Mouse (Mus musculus): ENCODE results near the gene Hps6. TPM values are rescaled to one million over a fixed set of nuclear protein-coding genes. Genes with fewer than 3 reads are reported as not detected.

Hps6 gene
- total and polyA plus RNA-seq, 3 experiments, result 4.1 to 15.0 (median 7.6) TPM

DNA sequence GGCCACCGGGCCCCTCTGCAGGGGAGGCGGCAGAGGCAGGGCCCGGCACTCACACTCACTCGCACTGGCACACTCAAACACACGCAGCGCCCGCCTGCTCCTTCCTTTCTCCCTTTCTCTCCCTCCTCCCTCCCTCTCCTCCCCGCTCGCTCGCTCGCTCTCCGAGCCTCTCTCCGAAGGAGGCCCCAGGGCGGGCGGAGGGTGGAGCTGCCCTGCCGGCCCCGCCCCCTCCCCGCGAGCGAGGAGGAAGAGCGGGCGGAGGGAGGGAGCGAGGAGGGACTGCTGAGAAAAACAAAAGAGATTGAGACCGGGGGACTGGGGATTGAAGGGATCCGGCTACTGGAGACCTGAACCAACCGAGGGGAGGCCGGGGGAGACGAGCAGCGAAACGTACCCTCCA is 36.2 kb downstream of the Hps6 start:
- Histone ChIP-seq H3K9me3 (replicated peaks) (no peaks in the 10 kb centered on the region), H3K36me3 (replicated peaks) (peaks cover 66% of the 10 kb centered on the region), H3K4me3 (ENCODE audit: low read depth, low read length) (peak overlapping the region; percentile 88), H3K27me3 (ENCODE audit: insufficient read depth, low read length) (no peaks in the 10 kb centered on the region), H3K4me1 (ENCODE audit: insufficient read depth, low read depth, low read length) (peaks cover 84% of the 10 kb centered on the region)
- DNase-seq (ENCODE audit: low spot score) (peak; percentile 95), ATAC-seq (ENCODE audit: extremely low read depth, insufficient number of reproducible peaks, low FRiP score, poor library complexity, severe bottlenecking) (peak; percentile 67)
- TF ChIP-seq GATA1 (IDR thresholded peaks at IDR 0.05; ENCODE audit: borderline replicate concordance, low read length), result no peak
- no peak for TF ChIP-seq POLR2AphosphoS5 (IDR thresholded peaks at IDR 0.05; ENCODE audit: insufficient replicate concordance, low read depth, low read length)
- no peak for TF ChIP-seq GATA2 (IDR thresholded peaks at IDR 0.05; ENCODE audit: borderline replicate concordance, low read depth, low read length)
- TF ChIP-seq CTCF (IDR thresholded peaks at IDR 0.05; ENCODE audit: low read depth, low read length), result no peak
- TF ChIP-seq TAL1 (conservative IDR thresholded peaks at IDR 0.05; ENCODE audit: low read depth, low read length), result no peak

DNA sequence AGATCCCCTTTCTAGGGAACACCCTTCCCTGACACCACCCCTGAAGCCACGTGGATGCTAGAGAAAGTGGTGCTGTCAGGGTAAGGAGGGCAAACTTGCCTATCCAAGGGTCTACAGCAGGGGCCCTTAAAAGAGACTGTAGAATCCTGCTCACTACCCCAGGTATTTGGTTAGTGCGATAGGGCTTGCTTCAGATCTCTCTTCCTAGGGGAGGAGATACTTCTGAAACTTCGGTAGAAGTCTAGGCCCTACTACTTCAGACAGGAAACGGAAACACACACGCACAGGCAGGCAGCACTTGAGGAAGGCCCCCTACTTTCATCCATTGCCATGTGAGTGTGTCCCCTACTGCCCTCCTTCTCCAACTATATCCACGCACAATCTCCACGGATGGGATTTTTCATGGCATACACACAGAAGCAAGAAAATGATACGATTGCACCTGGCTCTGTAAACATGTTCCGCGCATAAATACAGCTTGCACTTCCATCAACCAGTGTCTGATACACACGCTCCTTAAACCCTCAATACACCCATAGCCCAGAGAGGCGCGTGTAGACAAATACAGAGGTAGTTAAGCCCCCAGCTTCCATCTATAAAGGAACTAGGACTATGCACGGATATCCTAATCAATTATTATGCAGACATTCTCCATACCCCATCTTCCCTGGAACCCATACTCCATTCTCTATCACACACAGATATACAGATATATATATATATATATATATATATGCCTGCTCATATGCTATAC is 37.0 kb downstream of the Hps6 start:
- no peak for ATAC-seq (ENCODE audit: extremely low read depth, insufficient number of reproducible peaks, low FRiP score, poor library complexity, severe bottlenecking)
- Histone ChIP-seq H3K27me3 (ENCODE audit: insufficient read depth, low read length) (no peaks in the 10 kb centered on the region), H3K4me1 (ENCODE audit: insufficient read depth, low read depth, low read length) (peaks cover 77% of the 10 kb centered on the region), H3K36me3 (replicated peaks) (peaks cover 57% of the 10 kb centered on the region), H3K4me3 (ENCODE audit: low read depth, low read length) (peak overlapping the region; percentile 88; the same call in 1 of the 2 replicates), H3K9me3 (replicated peaks) (no peaks in the 10 kb centered on the region)
- no peak for TF ChIP-seq POLR2AphosphoS5 (IDR thresholded peaks at IDR 0.05; ENCODE audit: insufficient replicate concordance, low read depth, low read length)
- no peak for TF ChIP-seq GATA2 (IDR thresholded peaks at IDR 0.05; ENCODE audit: borderline replicate concordance, low read depth, low read length)
- TF ChIP-seq GATA1 (IDR thresholded peaks at IDR 0.05; ENCODE audit: borderline replicate concordance, low read length), result no peak
- no peak for TF ChIP-seq TAL1 (conservative IDR thresholded peaks at IDR 0.05; ENCODE audit: low read depth, low read length)
- TF ChIP-seq CTCF (IDR thresholded peaks at IDR 0.05; ENCODE audit: low read depth, low read length), result no peak
- DNase-seq (ENCODE audit: low spot score), result no peak

DNA sequence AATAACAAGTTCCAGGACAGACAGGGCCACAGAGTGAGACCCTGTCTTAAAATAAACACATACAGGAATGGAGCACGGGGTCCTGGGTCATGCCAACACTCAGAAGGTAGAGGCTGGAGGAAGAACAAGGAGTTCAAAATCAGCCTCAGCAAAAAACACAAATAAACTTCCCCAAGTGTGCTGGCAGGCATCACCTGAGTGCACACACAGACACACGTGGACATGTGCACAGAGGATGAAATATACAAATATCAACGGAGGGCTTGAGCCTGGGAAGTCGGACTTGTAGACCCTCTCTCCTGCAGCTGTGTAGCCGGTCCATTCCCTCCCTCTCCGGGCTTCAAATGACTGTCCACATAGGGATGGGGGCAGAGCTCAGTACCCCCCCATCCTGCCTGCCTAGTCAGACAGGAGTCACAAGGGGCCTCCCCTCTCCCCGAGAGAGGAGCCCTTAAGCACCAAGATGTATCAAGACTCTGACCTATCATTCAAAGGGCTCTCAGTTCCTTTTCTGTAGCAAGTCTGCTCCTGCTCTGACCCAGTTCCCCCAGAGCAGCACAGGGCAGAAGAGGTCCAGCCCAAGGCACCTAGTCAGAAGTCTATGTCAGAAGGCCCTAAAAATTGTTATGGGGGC is 38.1 kb downstream of the Hps6 start:
- Histone ChIP-seq H3K27me3 (ENCODE audit: insufficient read depth, low read length) (no peaks in the 10 kb centered on the region), H3K4me3 (ENCODE audit: low read depth, low read length) (peak overlapping the region; percentile 71; the same call in 1 of the 2 replicates), H3K36me3 (replicated peaks) (peaks cover 46% of the 10 kb centered on the region), H3K9me3 (replicated peaks) (no peaks in the 10 kb centered on the region), H3K4me1 (ENCODE audit: insufficient read depth, low read depth, low read length) (peaks cover 77% of the 10 kb centered on the region)
- DNase-seq (ENCODE audit: low spot score) (no peak), ATAC-seq (ENCODE audit: extremely low read depth, insufficient number of reproducible peaks, low FRiP score, poor library complexity, severe bottlenecking) (no peak)
- no peak for TF ChIP-seq CTCF (IDR thresholded peaks at IDR 0.05; ENCODE audit: low read depth, low read length)
- no peak for TF ChIP-seq GATA1 (IDR thresholded peaks at IDR 0.05; ENCODE audit: borderline replicate concordance, low read length)
- no peak for TF ChIP-seq GATA2 (IDR thresholded peaks at IDR 0.05; ENCODE audit: borderline replicate concordance, low read depth, low read length)
- TF ChIP-seq TAL1 (conservative IDR thresholded peaks at IDR 0.05; ENCODE audit: low read depth, low read length), result no peak
- TF ChIP-seq POLR2AphosphoS5 (IDR thresholded peaks at IDR 0.05; ENCODE audit: insufficient replicate concordance, low read depth, low read length), result no peak

DNA sequence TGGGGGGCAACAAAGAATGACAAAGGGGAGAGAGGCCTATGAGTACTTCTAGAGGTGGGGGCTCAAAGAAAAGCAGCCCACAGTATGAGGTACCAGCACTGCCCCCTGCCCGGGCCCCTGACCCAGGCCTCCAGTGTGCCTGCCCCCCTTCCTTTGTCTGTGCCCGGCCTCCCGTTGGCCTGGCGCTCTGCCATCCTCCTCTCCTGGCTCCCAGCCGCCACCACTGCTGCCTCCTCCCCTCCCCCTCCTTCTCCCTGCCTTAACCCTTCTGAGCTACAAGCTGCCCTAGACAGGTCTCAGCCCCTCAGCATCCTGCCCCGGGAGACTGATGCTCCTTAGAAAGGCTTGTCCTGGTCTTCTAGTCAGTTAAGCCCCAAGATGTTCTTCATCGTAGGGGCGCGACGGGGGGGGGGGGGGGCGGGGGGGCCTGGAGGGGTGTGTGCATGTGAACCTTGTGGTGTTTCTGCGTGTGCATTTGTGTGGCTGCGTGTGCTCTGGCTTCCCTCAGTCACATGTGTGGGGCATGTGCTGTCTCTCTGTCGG is 38.7 kb downstream of the Hps6 start:
- H3K9me3 ChIP-seq (replicated peaks), result no peaks in the 10 kb centered on the region
- no peaks in the 10 kb centered on the region for H3K27me3 ChIP-seq (ENCODE audit: insufficient read depth, low read length)
- peaks cover 77% of the 10 kb centered on the region for H3K4me1 ChIP-seq (ENCODE audit: insufficient read depth, low read depth, low read length)
- TF ChIP-seq GATA1 (IDR thresholded peaks at IDR 0.05; ENCODE audit: borderline replicate concordance, low read length) (no peak), GATA2 (IDR thresholded peaks at IDR 0.05; ENCODE audit: borderline replicate concordance, low read depth, low read length) (no peak), CTCF (IDR thresholded peaks at IDR 0.05; ENCODE audit: low read depth, low read length) (no peak), TAL1 (conservative IDR thresholded peaks at IDR 0.05; ENCODE audit: low read depth, low read length) (no peak), POLR2AphosphoS5 (IDR thresholded peaks at IDR 0.05; ENCODE audit: insufficient replicate concordance, low read depth, low read length) (no peak)
- ATAC-seq (ENCODE audit: extremely low read depth, insufficient number of reproducible peaks, low FRiP score, poor library complexity, severe bottlenecking) (no peak), DNase-seq (ENCODE audit: low spot score) (peak; percentile 62)
- peaks cover 40% of the 10 kb centered on the region for H3K36me3 ChIP-seq (replicated peaks)
- H3K4me3 ChIP-seq (ENCODE audit: low read depth, low read length), result peak overlapping the region; percentile 71

DNA sequence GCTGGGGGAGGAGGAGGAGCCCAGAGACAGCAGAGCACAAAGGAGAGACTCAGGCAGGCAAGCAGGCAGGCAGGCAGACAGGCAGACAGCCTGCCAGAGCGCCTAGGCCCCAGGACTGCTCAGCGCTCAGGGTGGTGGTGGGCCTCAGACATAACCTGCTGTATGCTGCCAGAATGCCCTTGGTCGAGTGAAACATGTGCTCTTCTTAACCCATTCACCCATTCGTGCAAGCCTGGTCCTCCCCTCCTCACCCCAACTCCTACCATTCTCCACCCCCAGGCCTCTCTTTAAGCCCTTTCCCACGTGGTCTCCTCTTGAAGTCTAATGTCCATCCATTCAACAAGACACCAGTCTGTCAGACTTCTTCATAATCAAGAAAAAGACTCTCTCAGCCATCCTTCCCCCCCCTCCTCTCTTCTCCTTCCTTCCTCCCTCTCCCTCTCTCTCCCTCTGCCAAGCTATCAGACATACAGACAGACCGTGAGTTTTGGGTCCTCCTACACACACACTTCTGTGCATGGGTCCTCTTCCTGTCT is 39.2 kb downstream of the Hps6 start:
- Histone ChIP-seq H3K4me3 (ENCODE audit: low read depth, low read length) (peak overlapping the region; percentile 71), H3K36me3 (replicated peaks) (peaks cover 38% of the 10 kb centered on the region), H3K4me1 (ENCODE audit: insufficient read depth, low read depth, low read length) (peaks cover 76% of the 10 kb centered on the region), H3K27me3 (ENCODE audit: insufficient read depth, low read length) (no peaks in the 10 kb centered on the region; the same call in 1 of the 2 replicates), H3K9me3 (replicated peaks) (no peaks in the 10 kb centered on the region)
- DNase-seq (ENCODE audit: low spot score) (peak; percentile 53), ATAC-seq (ENCODE audit: extremely low read depth, insufficient number of reproducible peaks, low FRiP score, poor library complexity, severe bottlenecking) (peak; percentile 35)
- TF ChIP-seq GATA2 (IDR thresholded peaks at IDR 0.05; ENCODE audit: borderline replicate concordance, low read depth, low read length), result no peak
- TF ChIP-seq POLR2AphosphoS5 (IDR thresholded peaks at IDR 0.05; ENCODE audit: insufficient replicate concordance, low read depth, low read length), result no peak
- no peak for TF ChIP-seq CTCF (IDR thresholded peaks at IDR 0.05; ENCODE audit: low read depth, low read length)
- no peak for TF ChIP-seq TAL1 (conservative IDR thresholded peaks at IDR 0.05; ENCODE audit: low read depth, low read length)
- TF ChIP-seq GATA1 (IDR thresholded peaks at IDR 0.05; ENCODE audit: borderline replicate concordance, low read length), result no peak

Measured in G1E (cell line).